Mouse (Mus musculus) natural killer cell, adult 2 months (primary cell): Measurements from ENCODE around the gene Pdcd6ip.
"Not testable (repeated sequence)": the region's sequence is repeated elsewhere in the genome, so short reads cannot be mapped to it uniquely, and the experiment has no call there.

Experiments used
- DNase-seq, 2 experiments: peaks; one replicate each; pipeline ENCODE4 v3.0.0; 2022; ENCODE audit warnings: low spot score in 2 of 2

The Pdcd6ip gene

DNA sequence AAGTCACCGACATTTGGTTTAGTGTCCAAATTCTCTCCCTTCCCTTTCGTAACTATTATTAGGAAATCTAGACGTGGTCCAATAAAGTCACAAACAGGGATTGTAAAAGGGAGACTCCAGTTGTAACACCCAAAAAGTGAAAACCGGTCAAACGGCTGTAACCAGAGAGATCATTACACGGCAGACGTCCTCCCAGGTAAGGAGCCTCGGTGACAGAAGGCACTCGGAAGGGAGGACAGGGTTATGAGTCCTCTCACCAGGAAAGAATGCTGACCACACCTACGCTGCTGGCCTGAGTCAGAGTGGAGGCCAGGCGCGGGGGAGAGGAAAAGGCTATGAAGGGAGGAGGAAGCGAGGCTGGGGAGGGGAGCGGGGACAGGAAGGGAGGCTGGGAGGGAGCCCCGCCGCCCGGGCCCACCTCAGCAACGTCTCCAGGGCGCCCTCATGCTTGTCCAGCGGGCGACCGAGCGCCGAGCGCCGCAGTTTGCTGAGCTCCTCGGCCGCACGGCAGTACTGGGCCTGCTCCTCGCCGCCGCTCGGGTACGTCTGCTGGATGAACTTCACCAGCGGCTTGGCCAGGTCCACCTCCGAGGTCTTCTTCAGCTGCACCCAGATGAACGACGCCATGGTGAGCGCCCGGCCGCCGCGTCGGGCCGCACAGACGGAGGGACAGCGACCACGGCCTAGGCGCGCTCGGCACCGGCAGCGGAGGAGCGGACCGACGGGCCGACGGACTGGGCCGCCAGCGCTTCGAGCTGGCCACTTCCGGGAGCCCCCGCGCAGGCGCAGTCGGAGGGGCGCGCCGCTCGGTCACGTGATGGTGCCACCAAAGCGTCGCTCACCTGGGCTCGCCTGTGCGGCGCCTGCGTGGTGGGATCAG is at the start of gene Pdcd6ip:
Gene Pdcd6ip (minus strand): TSS at position 779 of the 880 bp plus-strand sequence.
- peak; percentile 90 to 92 for DNase-seq

- DNase-seq, result no peak
Observed at GRCm38 (mm10) chr9:113755888-113756719, 48.0 kb upstream of the Pdcd6ip start.

GRCm38 (mm10) chr9:113749356-113749755 is 41.3 kb upstream of the Pdcd6ip start:
- no peak for DNase-seq

- no peak for DNase-seq
Observed at GRCm38 (mm10) chr9:113743291-113743690, 35.2 kb upstream of the Pdcd6ip start.

DNA sequence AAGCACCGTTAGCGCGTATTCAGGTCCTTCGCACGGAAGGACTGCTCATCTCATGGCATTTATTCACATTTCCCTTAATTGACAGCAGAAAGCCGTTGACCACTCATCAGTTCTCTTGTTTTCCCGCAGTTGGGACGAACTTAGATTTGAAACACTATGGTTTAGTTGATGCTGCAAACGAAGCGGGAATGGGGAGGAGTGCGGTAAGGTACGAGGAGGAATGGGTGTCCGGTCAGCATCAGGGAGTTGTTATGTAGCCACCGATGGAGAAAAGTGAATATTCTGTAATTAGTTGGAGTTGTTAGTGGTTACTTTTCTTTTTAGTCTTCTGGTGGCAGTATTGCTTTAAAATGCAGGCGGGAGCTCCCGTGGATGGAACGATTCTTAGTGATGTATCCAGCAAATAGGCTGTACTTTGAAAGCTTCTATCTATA is 34.3 kb upstream of the Pdcd6ip start:
- peak in 1 of 2 experiments; percentile 10 for DNase-seq

DNA sequence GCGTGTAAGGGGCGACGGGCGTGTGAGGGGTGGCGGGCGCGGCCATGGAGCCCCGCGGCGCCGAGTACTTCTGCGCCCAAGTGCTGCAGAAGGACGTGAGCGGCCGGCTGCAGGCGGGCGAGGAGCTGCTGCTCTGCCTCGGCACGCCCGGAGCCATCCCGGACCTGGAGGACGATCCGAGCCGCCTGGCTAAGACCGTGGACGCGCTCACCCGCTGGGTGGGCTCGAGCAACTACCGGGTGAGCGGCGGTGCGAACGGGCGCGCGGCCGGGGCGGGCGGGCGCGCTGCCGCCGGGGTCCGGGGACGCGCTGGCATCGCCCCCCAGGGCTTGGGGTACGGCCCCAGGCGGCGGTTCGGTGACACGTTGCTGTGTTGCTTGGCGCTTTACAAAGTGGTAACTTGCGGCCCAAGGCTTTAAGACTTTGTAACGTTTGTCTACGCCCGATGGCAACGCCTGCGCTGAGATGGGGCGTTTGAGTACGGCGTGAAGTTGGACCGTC is 33.6 kb upstream of the Pdcd6ip start:
- DNase-seq, result peak; percentile 37 to 46

- peak; percentile 79 to 80 for DNase-seq
Observed at GRCm38 (mm10) chr9:113741108-113741636, 33.1 kb upstream of the Pdcd6ip start, which contains the start of gene Clasp2. Gene Clasp2 (plus strand): TSS chr9:113741473.

DNA sequence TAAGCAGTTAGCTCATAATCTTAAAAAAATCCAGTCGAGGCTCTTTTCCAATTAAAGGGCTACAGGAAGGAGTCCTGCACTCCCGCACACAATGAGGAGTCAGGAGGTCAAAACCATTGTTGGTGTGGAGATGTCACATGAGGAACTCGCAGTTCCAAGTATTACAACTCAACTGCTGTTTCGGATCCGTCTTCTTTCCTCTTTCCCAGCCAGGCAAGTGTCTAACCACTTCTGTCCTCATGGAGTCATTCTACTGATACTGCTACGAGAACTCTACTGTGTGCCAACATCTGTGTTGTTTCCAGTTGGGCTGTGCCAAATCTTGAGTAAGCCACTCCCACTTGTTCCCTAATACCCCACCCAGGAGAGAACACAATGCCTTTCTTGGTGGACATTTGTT is 30.9 kb upstream of the Pdcd6ip start:
- DNase-seq, result no peak

- DNase-seq, result no peak
Observed at GRCm38 (mm10) chr9:113738021-113738420, 30.0 kb upstream of the Pdcd6ip start.

DNA sequence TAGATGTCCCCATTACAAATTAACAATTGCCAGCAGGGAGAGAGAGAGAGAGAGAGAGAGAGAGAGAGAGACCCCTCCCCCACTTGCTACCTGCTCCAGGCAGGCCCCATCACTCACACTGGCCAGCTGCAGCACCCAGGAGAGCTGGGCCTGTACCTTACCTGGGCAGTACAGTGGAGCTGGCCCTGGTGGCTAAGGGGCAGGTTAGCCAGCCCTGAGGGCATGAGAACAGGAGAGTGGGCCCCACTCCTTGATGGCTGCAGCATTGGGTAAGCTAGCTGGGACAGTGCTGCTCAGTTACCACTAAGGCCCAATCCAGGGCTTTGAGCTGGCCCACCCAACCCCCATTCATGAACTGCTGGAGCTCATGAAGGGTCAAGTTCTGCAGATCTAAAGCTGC is 27.9 kb upstream of the Pdcd6ip start:
- DNase-seq, result no peak

DNA sequence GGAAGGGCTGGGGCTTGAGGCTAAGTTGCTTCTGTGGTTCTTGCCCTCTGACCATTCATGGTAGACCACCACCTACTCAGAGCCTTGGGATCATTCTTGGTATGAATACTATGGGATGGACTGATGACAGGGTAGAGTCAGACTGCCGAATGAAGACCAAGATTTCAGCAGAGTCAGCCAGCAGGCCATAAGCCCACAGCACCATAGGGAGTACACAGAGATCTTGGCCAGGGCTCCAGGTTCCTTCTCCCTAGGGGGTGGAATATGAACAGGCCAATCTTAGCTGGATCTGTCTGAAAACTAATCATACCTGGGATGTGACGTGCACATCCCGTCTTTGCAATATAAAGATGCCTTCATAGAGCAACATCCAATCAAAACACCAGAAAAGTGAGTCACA is 23.5 kb upstream of the Pdcd6ip start:
- no peak for DNase-seq

- no peak for DNase-seq
Observed at GRCm38 (mm10) chr9:113726991-113727680, 19.1 kb upstream of the Pdcd6ip start.

- no peak for DNase-seq
Observed at GRCm38 (mm10) chr9:113726131-113726530, 18.1 kb upstream of the Pdcd6ip start.

- DNase-seq, result not testable (repeated sequence)
Observed at GRCm38 (mm10) chr9:113725609-113726008, 17.6 kb upstream of the Pdcd6ip start.

DNA sequence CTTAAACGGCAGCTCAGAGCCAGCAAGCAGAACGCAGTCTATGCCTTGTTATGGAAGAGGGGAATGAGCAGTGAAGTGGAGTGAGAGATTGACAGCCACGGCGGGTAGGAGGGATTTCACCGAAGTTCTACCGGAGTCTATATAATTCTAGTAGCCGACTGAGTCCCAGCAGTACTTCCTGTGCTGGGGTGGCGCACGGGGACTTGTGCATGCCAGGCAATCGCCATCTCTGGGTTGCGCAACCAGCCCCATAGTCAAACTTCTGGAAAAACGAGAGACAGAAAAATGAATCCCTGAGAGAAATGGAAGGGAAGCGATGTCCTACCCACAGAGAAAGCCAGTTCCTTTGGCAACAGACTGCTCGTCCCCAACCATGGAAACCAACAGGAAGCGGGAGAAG is 16.6 kb upstream of the Pdcd6ip start:
- no peak for DNase-seq

DNA sequence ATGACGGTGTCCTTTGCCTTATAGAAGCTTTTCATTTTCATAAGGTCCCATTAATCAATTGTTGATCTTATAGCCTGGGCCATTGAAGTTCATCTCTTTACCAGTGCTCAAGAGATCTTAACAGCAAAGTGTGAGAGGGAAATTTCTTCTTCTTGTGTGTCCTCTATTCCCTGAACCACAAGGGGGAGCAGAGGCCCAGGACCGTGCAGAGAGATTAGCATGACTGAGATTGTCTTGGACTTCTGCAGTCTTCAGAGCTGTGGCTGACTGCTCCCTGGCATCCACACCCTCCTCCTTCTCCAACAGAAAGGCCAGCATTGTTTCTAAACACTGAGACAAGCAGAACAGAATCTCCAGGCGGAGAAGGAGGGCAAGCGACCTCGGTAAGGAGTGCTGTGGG is 11.0 kb upstream of the Pdcd6ip start:
- no peak for DNase-seq

DNA sequence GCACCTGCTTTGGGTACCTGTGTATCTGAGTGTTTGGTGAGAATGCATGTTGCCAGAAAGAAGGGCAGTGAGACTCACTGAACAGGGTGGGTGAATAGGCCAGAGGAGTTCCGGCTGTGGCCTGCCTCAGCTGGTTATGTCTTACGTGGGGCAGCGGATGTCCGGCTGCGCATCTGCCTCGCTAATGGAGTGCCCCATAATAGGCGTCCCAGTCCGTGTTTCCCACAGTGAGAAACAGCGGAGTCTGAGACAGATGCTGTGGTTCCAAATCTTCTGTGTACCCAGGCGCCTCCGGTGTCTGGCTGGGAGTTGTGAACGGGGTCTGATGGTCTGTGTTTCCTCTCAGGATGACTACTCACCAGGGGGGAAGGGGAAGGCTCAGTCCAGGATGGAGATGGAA is 2.8 kb upstream of the Pdcd6ip start:
- DNase-seq, result no peak

DNA sequence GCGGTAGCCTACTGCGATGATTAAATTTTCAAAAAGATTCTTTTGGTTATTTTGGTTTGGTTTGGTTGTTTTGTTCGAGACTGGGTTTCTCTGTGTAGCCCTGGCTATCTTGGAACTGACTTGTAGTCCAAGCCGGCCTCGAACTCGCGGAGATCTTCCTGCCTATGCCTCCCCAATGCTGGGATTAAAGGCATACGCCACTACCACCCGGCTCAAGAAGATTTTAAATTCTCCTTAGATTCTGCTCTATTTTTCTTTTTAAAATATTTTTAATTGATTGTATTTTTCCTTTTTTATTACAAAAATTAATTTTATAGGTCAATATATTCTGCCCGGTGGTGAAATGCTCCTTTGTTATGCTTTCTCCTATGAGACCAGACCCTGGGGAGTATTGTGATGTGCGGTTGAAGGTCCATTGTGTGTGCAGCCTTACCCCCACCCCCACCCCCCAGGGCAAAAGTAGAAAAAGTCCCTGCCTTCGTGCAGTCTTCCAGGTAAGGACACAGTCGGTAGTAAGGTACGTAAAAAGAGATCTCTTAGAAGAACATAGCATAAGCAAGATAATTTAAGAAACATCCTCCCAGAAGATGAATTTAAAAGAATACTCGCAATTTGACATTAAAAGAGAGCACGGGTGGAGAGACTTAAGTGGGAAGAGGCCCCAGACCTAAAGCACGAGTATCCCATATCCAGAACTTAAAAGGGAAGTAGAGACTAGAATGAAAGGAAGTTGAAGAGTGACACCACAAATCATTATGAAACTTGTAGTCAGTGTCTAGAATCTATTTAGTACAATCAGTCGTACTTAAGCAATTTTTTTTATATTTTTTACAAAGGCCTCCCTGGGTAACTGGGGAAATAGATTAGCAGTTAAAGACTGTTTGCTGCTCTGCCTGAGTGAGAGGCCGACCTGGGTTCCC is 562 bp upstream of the Pdcd6ip start:
- no peak for DNase-seq

DNA sequence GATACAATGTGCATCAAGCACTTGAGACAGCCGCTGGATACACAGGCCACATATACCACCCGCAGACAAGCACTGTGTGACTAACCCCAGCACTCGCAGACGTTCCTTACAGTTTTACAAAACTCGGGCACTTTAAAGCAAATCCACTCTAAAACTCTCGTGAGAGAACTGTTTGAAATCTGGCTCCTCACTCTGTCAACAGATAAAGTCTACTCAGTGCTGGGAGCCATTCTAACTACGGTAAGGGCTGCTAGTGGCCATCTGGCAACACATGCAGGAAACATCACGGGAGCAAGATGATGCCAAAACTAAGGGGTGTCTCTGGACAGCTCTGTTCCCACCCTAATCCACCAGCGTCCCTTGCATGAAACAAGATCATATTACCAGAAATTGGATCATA is 1.2 kb downstream of the Pdcd6ip start:
- DNase-seq, result peak; percentile 16 to 30

GRCm38 (mm10) chr9:113706108-113706507 is 2.0 kb downstream of the Pdcd6ip start:
- peak; percentile 41 to 65 for DNase-seq
